Mouse (Mus musculus): Measurements from ENCODE around the gene Scimp.
A peak's percentile ranks its signal among the peaks of the same experiment; 100 is the strongest.

Scimp gene

GRCm38 (mm10) chr11:70811471-70812240 lies 730 bp downstream of the Scimp start:
- no peak for DNase-seq (ENCODE audit: low read depth, low spot score)

- no peak for DNase-seq (ENCODE audit: low read depth, low spot score)
Measured at GRCm38 (mm10) chr11:70811041-70811440, 1.3 kb downstream of the Scimp start.

- no peak for DNase-seq (ENCODE audit: low read depth, low spot score)
Measured at GRCm38 (mm10) chr11:70809011-70809410, 3.4 kb downstream of the Scimp start.

GRCm38 (mm10) chr11:70808101-70808500 lies 4.3 kb downstream of the Scimp start:
- DNase-seq (ENCODE audit: low read depth, low spot score), result no peak

- no peak for DNase-seq (ENCODE audit: low read depth, low spot score)
Measured at GRCm38 (mm10) chr11:70807630-70808029, 4.8 kb downstream of the Scimp start.

- no peak for DNase-seq (ENCODE audit: low read depth, low spot score)
Measured at GRCm38 (mm10) chr11:70806697-70807096, 5.7 kb downstream of the Scimp start.

- peak; percentile 35 for DNase-seq (ENCODE audit: low read depth, low spot score)
Measured at GRCm38 (mm10) chr11:70805641-70806175, 6.7 kb downstream of the Scimp start.

GRCm38 (mm10) chr11:70804395-70804794 lies 8.0 kb downstream of the Scimp start:
- DNase-seq (ENCODE audit: low read depth, low spot score), result no peak

- DNase-seq (ENCODE audit: low read depth, low spot score), result peak; percentile 82
Measured at GRCm38 (mm10) chr11:70803711-70804200, 8.6 kb downstream of the Scimp start.

- no peak for DNase-seq (ENCODE audit: low read depth, low spot score)
Measured at GRCm38 (mm10) chr11:70802865-70803261, 9.5 kb downstream of the Scimp start.

GRCm38 (mm10) chr11:70802208-70802864 lies 10.1 kb downstream of the Scimp start:
- no peak for DNase-seq (ENCODE audit: low read depth, low spot score)

- peak; percentile 82 for DNase-seq (ENCODE audit: low read depth, low spot score)
Measured at GRCm38 (mm10) chr11:70792409-70792808, 20.0 kb downstream of the Scimp start.

GRCm38 (mm10) chr11:70791676-70792075 lies 20.7 kb downstream of the Scimp start:
- DNase-seq (ENCODE audit: low read depth, low spot score), result peak; percentile 62

- DNase-seq (ENCODE audit: low read depth, low spot score), result peak; percentile 41
Measured at GRCm38 (mm10) chr11:70790874-70791551, 21.4 kb downstream of the Scimp start.

- DNase-seq (ENCODE audit: low read depth, low spot score), result peak; percentile 84
Measured at GRCm38 (mm10) chr11:70790426-70790825, 22.0 kb downstream of the Scimp start.

- peak; percentile 77 for DNase-seq (ENCODE audit: low read depth, low spot score)
Measured at GRCm38 (mm10) chr11:70788972-70789655, 23.3 kb downstream of the Scimp start.

GRCm38 (mm10) chr11:70787052-70787451 lies 25.3 kb downstream of the Scimp start:
- no peak for DNase-seq (ENCODE audit: low read depth, low spot score)

GRCm38 (mm10) chr11:70785908-70786307 lies 26.5 kb downstream of the Scimp start:
- no peak for DNase-seq (ENCODE audit: low read depth, low spot score)

- peak; percentile 66 for DNase-seq (ENCODE audit: low read depth, low spot score)
Measured at GRCm38 (mm10) chr11:70778058-70778457, 34.3 kb downstream of the Scimp start.

GRCm38 (mm10) chr11:70777634-70778033 lies 34.8 kb downstream of the Scimp start:
- DNase-seq (ENCODE audit: low read depth, low spot score), result no peak

GRCm38 (mm10) chr11:70776830-70777571 lies 35.4 kb downstream of the Scimp start:
- peak; percentile 84 for DNase-seq (ENCODE audit: low read depth, low spot score)
